Mouse (Mus musculus) kidney, postnatal 0 days (tissue): ENCODE measurements at regions not wholly inside any gene's neighbourhood (a gene's known extent, or its start where the extent isn't known, plus 50 kb on each side); places are given as distances from the start of the nearest gene placed in this dataset.

ENCODE experiments used
- ATAC-seq: fragments of 200-750 bp; cut with Nextera tagmentation; replicated peaks from 2 replicates; pipeline ENCODE4 v1.8.0; 2017; ENCODE audit warnings: low read depth, moderate number of reproducible peaks, moderate TSS enrichment, moderate library complexity; ENCODE audit not compliant: low FRiP score
- DNase-seq: peaks from one replicate; pipeline ENCODE4 v3.0.0-alpha.2; 2016; ENCODE audit warnings: low spot score
- H3K27ac ChIP-seq: fragments of 300-500 bp; sonication (generic); 2 replicates; pipeline ENCODE4 v1.5.1; 2014; ENCODE audit warnings: mild to moderate bottlenecking
- H3K27me3 ChIP-seq: fragments of 300-500 bp; sonication (generic); 2 replicates; pipeline ENCODE4 v1.6.1; 2014; ENCODE audit warnings: low read length, mixed read lengths; ENCODE audit not compliant: insufficient read depth
- H3K36me3 ChIP-seq: fragments of 300-500 bp; sonication (generic); 2 replicates; pipeline ENCODE4 v1.6.1; 2014; ENCODE audit warnings: low read length, mixed read lengths; ENCODE audit not compliant: insufficient read depth
- H3K4me1 ChIP-seq: fragments of 300-500 bp; sonication (generic); replicated peaks from 2 replicates; pipeline ENCODE4 v1.6.1; 2014; ENCODE audit warnings: antibody characterized with exemption, low read length, mixed read lengths; ENCODE audit not compliant: insufficient read depth
- H3K4me2 ChIP-seq: fragments of 300-500 bp; sonication (generic); 2 replicates; pipeline ENCODE4 v1.6.1; 2014; ENCODE audit warnings: mild to moderate bottlenecking, low read length, moderate library complexity, mixed read lengths
- H3K4me3 ChIP-seq: fragments of 300-500 bp; sonication (generic); replicated peaks from 2 replicates; pipeline ENCODE4 v1.5.1; 2014; ENCODE audit warnings: low read depth, low read length
- H3K9ac ChIP-seq: fragments of 300-500 bp; sonication (generic); 2 replicates; pipeline ENCODE4 v1.6.1; 2014; ENCODE audit warnings: low read depth, low read length
- H3K9me3 ChIP-seq: fragments of 300-500 bp; sonication (generic); replicated peaks from 2 replicates; pipeline ENCODE4 v1.6.1; 2016; ENCODE audit warnings: low read length, inconsistent platforms, mixed read lengths
- CTCF ChIP-seq: IDR thresholded peaks from 2 replicates; pipeline ENCODE4 v1.5.1; 2016; ENCODE audit warnings: antibody characterized with exemption, low read depth, mild to moderate bottlenecking, moderate library complexity
- WGBS: fragments of 180-500 bp; shearing (Covaris S2); extraction: QIAGEN DNeasy Blood & Tissue Kit; methylation state at CpG from one replicate; pipeline ENCODE4 v1.1.7; 2014; 5-methylcytosine and 5-hydroxymethylcytosine counted together

DNA sequence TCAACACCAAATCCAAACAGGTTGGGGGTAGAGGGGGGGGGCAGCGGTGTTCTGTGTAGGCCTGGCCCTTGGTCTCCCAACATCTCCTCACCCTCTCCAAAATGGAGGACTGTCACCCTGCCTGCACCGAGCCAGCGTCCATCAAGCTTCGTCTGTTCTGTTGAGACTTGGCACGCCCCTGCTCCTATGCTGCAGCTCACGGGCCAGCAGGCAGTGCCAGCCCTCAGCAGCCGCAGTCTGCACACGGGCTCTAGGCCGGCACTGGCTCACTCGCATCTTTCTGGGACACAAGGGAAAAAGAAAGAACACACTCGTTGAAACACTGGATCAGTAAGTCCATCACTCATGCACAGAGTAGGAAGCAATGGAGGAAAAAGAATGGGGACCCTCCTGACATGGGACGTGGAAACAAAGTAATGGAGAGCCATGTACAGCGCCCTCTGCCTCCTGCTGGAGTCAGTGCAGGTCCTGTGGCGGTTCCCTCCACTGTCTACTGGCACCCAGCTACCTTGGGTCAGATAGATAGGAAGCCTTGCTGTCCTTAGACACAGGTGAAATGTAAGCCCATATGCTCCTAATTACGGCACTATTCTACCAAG lies 109.0 kb upstream of the 1700016C15Rik start:
- no peak overlapping the region for H3K9ac ChIP-seq
- H3K4me1 ChIP-seq = no peaks in the 10 kb centered on the region; the same call in 1 of the 2 replicates
- DNase-seq (no peak), ATAC-seq (no peak)
- no peak overlapping the region for H3K4me3 ChIP-seq
- WGBS = 85% methylated on average over 15 of the region's 15 CpGs
- no peak overlapping the region for H3K27ac ChIP-seq
- no peaks in the 10 kb centered on the region for H3K27me3 ChIP-seq
- peak; percentile 30; the same call in 1 of the 2 replicates for TF ChIP-seq CTCF
- H3K36me3 ChIP-seq = no peaks in the 10 kb centered on the region
- H3K4me2 ChIP-seq = no peak overlapping the region
- H3K9me3 ChIP-seq = no peaks in the 10 kb centered on the region

DNA sequence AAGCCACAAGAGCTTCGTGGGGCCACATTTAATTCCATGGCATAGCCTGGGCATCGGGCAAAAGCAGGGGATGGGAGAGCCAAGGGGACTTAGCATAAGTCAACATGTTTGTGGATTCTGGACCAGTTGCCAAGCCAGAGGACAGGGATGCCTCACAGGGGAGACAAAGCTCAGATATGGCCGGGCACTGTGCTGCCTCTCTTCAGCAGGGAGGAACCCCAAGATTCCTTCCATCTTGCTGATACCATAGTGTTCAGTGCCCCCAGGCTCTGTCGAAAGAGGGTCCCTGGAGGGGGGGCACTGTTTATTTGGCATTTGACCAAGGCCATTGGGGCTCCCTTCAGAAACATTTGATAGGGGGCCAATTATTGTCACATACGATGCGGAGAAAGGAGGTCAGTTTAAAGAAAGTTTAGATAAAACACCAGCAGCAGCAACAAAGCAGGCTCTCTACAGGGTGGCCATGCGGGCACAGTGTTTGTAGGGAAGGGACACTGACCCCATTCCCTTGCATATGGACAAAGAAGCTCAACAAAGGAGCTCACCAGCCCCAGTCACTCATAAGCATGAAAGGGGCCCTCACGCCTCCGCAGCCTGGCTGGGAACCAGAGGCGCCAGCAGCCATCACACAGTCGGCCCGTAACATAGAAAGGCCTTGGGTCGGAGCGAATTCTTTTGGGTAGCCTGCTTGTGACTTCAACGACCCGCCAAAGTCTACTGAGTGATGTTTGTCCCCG lies 107.6 kb upstream of the 1700016C15Rik start:
- H3K36me3 ChIP-seq = no peaks in the 10 kb centered on the region
- no peak overlapping the region for H3K27ac ChIP-seq
- DNase-seq (no peak), ATAC-seq (no peak)
- no peak for TF ChIP-seq CTCF
- no peak overlapping the region for H3K9ac ChIP-seq
- H3K4me3 ChIP-seq = no peak overlapping the region
- no peaks in the 10 kb centered on the region for H3K9me3 ChIP-seq
- WGBS = 86% methylated on average over 17 of the region's 17 CpGs
- H3K4me1 ChIP-seq = no peaks in the 10 kb centered on the region; the same call in 1 of the 2 replicates
- no peaks in the 10 kb centered on the region for H3K27me3 ChIP-seq
- H3K4me2 ChIP-seq = no peak overlapping the region

DNA sequence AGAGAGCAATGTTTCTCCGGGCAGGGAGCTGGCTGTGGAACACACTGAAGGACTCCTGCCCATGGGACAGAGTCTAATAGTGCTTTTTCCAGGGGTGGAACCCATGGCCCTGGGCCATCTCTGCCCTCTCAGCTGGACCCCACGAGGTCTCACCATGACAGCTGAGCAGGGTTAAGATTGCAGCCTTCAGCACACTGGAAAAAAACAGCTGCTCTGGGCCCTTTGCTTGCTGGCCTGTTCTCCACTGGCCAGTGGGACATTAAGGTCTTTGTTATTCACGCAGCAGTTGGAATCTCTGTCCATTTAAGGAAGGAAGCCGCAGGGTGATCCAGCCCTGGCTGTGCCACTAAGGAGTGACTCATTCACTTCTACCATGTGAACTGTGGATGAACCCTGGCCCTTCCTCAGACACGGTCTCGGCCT lies 106.3 kb upstream of the 1700016C15Rik start:
- no peaks in the 10 kb centered on the region; the same call in 1 of the 2 replicates for H3K4me1 ChIP-seq
- WGBS = 25% methylated on average over 6 of the region's 6 CpGs
- no peak overlapping the region for H3K4me3 ChIP-seq
- no peaks in the 10 kb centered on the region for H3K27me3 ChIP-seq
- DNase-seq (peak; percentile 70), ATAC-seq (peak; percentile 87)
- TF ChIP-seq CTCF = no peak
- no peak overlapping the region for H3K4me2 ChIP-seq
- H3K27ac ChIP-seq = peak overlapping the region; percentile 15; the same call in 1 of the 2 replicates
- H3K9me3 ChIP-seq = no peaks in the 10 kb centered on the region
- no peaks in the 10 kb centered on the region for H3K36me3 ChIP-seq
- no peak overlapping the region for H3K9ac ChIP-seq

DNA sequence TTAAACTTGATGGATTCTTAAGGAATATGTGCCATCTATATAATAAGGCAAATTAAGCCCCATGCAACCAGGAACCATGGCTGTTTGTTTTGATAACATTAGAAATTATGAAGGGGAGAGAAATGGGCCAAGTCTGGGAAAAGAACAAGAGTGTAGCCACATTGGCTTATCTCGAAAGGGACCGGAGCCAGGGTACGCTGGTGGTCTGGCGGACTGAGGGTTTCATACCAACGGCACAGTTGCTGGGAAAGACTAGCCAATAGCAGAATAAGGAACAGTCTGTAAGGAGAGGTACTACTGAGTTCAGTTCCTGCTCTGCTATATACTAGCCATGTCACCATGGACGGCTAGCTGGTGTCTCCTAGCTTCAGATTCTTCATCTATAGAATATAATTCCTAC lies 105.9 kb upstream of the 1700016C15Rik start:
- ATAC-seq (no peak), DNase-seq (no peak)
- Histone ChIP-seq H3K27me3 (no peaks in the 10 kb centered on the region), H3K9me3 (no peaks in the 10 kb centered on the region), H3K27ac (no peak overlapping the region; the same call in 1 of the 2 replicates), H3K36me3 (no peaks in the 10 kb centered on the region), H3K9ac (no peak overlapping the region), H3K4me1 (no peaks in the 10 kb centered on the region; the same call in 1 of the 2 replicates), H3K4me2 (no peak overlapping the region), H3K4me3 (no peak overlapping the region)
- 80% methylated on average over 6 of the region's 6 CpGs for WGBS
- TF ChIP-seq CTCF = no peak

DNA sequence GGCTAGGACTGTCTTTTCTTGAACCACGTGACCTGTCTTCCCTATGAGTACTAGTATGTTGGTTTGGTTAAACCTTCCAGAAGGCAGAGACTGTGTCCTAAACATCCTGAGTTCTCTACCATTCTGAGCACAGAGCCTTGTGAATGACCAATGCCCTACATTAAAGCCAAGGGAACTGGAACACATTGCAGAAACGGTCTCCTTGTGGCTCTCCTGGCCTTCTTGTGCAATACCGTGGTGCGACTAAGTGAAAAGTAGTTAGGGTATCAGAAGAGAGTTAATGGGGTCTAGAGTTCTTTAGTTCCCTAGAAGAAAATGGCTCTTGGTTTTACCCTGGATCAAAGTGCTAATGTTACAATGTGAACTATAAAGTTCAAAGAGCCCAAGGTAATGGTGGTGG lies 101.8 kb upstream of the 1700016C15Rik start:
- no peak overlapping the region for H3K4me3 ChIP-seq
- no peak for ATAC-seq
- H3K9me3 ChIP-seq = no peaks in the 10 kb centered on the region
- H3K4me1 ChIP-seq = no peaks in the 10 kb centered on the region; the same call in 1 of the 2 replicates
- no peak overlapping the region for H3K9ac ChIP-seq
- H3K36me3 ChIP-seq = no peaks in the 10 kb centered on the region
- TF ChIP-seq CTCF = no peak
- H3K4me2 ChIP-seq = no peak overlapping the region
- H3K27me3 ChIP-seq = no peaks in the 10 kb centered on the region
- no peak overlapping the region for H3K27ac ChIP-seq
- no peak for DNase-seq
- WGBS = 82% methylated on average over 4 of the region's 4 CpGs

DNA sequence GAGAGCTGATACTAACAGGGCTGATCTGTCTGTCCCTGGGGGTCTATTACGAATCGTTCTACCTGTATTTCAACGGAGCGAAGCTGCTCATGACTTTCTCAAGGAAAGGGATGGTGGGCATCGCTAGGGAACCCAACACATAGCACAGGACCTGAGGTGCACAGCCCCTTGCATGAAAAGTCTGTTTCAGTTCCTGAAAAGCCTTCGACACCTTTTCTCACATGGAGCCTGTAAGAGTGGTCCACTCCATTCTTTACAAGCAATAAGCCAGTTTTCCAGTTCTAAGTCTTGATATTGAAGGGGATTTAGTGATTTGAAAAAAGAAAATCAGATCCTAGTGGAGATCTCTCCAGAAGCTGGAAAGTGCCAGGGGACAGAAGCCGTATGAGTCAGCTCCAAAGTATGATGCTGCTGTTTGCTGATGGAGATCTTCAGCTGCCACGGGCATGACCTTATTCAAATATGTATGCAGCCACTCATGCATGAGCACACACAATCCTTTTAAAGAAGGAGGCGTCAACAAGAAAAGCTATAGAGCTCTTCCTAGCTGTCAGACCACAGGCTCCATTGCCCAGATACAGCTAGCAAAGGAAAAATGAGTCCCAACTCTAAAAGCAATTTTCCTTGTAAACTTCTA lies 95.5 kb upstream of the 1700016C15Rik start:
- H3K9ac ChIP-seq = no peak overlapping the region
- TF ChIP-seq CTCF = no peak
- no peak overlapping the region for H3K27ac ChIP-seq
- no peak; the same call in 1 of the 2 replicates for ATAC-seq
- 80% methylated on average over 9 of the region's 9 CpGs for WGBS
- H3K27me3 ChIP-seq = no peaks in the 10 kb centered on the region
- no peak for DNase-seq
- H3K4me3 ChIP-seq = no peak overlapping the region
- no peaks in the 10 kb centered on the region for H3K36me3 ChIP-seq
- peaks cover 5% of the 10 kb centered on the region; the same call in 1 of the 2 replicates for H3K4me1 ChIP-seq
- no peak overlapping the region for H3K4me2 ChIP-seq
- no peaks in the 10 kb centered on the region for H3K9me3 ChIP-seq
